ENCODE assay signal across 18 mouse cellular contexts in genomic region chr8:90011682-90012409, GRCm38 (mm10).
DNase-seq lines count a peak whose midpoint lies in the region; ATAC-seq lines count a peak whose summit lies in the region.
"Had no signal": no experiment of that assay in that cellular context is flagged by ENCODE, and none has a peak within 500 bp of the region (broad histone marks: within the 10 kb centered on the region; RNA-seq: fewer than 3 reads in every experiment).

No protein-coding gene starts in this region.

- peaks cover 2% of the 10 kb centered on the region; the same call in 1 of the 2 replicates for H3K9me3 ChIP-seq in heart, embryonic 13.5 days
- H3K9me3 ChIP-seq in heart, embryonic 12.5 days (replicated peaks), result no peaks in the 10 kb centered on the region
- H3K9me3 ChIP-seq: embryonic facial prominence, embryonic 10.5 days; hindbrain, embryonic 12.5 days had no signal

- H3K36me3 ChIP-seq in heart, embryonic 13.5 days, result no peaks in the 10 kb centered on the region
- no peaks in the 10 kb centered on the region for H3K36me3 ChIP-seq in heart, embryonic 12.5 days
- H3K36me3 ChIP-seq: embryonic facial prominence, embryonic 10.5 days; hindbrain, embryonic 12.5 days; midbrain, embryonic 15.5 days had no signal

- no peak for ATAC-seq in heart, embryonic 13.5 days (ENCODE audit: extremely low read depth, insufficient number of reproducible peaks, low FRiP score, low TSS enrichment)
- no peak for ATAC-seq in heart, embryonic 12.5 days (ENCODE audit: insufficient number of reproducible peaks, low FRiP score)
- ATAC-seq: CD4-positive, CD25-positive, alpha-beta regulatory T cell, adult 4 months; forebrain, embryonic 16.5 days; midbrain, embryonic 15.5 days had no signal

- H3K27me3 ChIP-seq in heart, embryonic 13.5 days (replicated peaks), result no peaks in the 10 kb centered on the region
- H3K27me3 ChIP-seq in heart, embryonic 12.5 days (replicated peaks), result no peaks in the 10 kb centered on the region
- H3K27me3 ChIP-seq: hindbrain, embryonic 12.5 days; midbrain, embryonic 15.5 days had no signal

- DNase-seq in gonadal fat pad, adult 2 months (ENCODE audit: low read depth), result peak; percentile 92
- peak; percentile 68 to 91 for DNase-seq in kidney, adult 8-10 months
- DNase-seq in kidney, postnatal 4 days, result peak; percentile 17 to 48
- DNase-seq in lung, postnatal 14 days, result no peak
- DNase-seq in left cerebral cortex, postnatal 25 days (ENCODE audit: low spot score in 2 of 2), result no peak
- DNase-seq: cerebellum, postnatal 25 days; layer of hippocampus, adult 9-11 months; lung, embryonic 14.5 days; right cerebral cortex, postnatal 4 days had no signal

- peaks cover 34% of the 10 kb centered on the region for H3K4me1 ChIP-seq in heart, embryonic 13.5 days
- peaks cover 20% of the 10 kb centered on the region for H3K4me1 ChIP-seq in heart, embryonic 12.5 days (replicated peaks)
- H3K4me1 ChIP-seq: embryonic facial prominence, embryonic 10.5 days; hindbrain, embryonic 12.5 days; midbrain, embryonic 15.5 days had no signal

- intact Hi-C loops in left cerebral cortex, postnatal 25 days (cut with DNase I), result no loop called here

- no peak overlapping the region for H3K4me2 ChIP-seq in heart, embryonic 13.5 days
- no peak overlapping the region for H3K4me2 ChIP-seq in heart, embryonic 12.5 days
- H3K4me2 ChIP-seq: hindbrain, embryonic 12.5 days; liver, embryonic 11.5 days; lung, embryonic 14.5 days; midbrain, embryonic 15.5 days had no signal

- no peak overlapping the region for H3K9ac ChIP-seq in heart, embryonic 13.5 days
- H3K9ac ChIP-seq in heart, embryonic 12.5 days, result no peak overlapping the region
- H3K9ac ChIP-seq: hindbrain, embryonic 12.5 days; lung, embryonic 14.5 days; midbrain, embryonic 15.5 days had no signal

- H3K27ac ChIP-seq in heart, embryonic 13.5 days (replicated peaks), result peak overlapping the region; percentile 76
- no peak overlapping the region for H3K27ac ChIP-seq in heart, embryonic 12.5 days (ENCODE audit: poor library complexity, severe bottlenecking)
- H3K27ac ChIP-seq: embryonic facial prominence, embryonic 10.5 days; hindbrain, embryonic 12.5 days; midbrain, embryonic 15.5 days had no signal

- 52% methylated on average over 6 of the region's 6 CpGs for WGBS in heart, embryonic 13.5 days
- WGBS in heart, embryonic 12.5 days, result 61% methylated on average over 6 of the region's 6 CpGs

- H3K4me3 ChIP-seq in heart, embryonic 13.5 days, result no peak overlapping the region
- no peak overlapping the region for H3K4me3 ChIP-seq in heart, embryonic 12.5 days
- H3K4me3 ChIP-seq: embryonic facial prominence, embryonic 10.5 days; erythroblast, embryonic 14.5 days; hindbrain, embryonic 12.5 days; midbrain, embryonic 15.5 days had no signal

Comparison
In these comparisons a context has a peak if more than half of its experiments do, and no peak if none do; other contexts are left out.
1. DNase-seq: peak in gonadal fat pad, adult 2 months (single experiment), kidney, adult 8-10 months (2 of 2) and kidney, postnatal 4 days (2 of 2); none in lung, postnatal 14 days (single experiment) and left cerebral cortex, postnatal 25 days (0 of 2).